Mouse (Mus musculus) heart, embryonic 11.5 days (tissue): Measurements from ENCODE around the gene Stim2. TPM values are rescaled to one million over a fixed set of nuclear protein-coding genes. Genes with fewer than 3 reads are reported as not detected.

ENCODE experiments used
- ATAC-seq: fragments of 200-750 bp; cut with Nextera tagmentation; replicated peaks from 2 replicates; pipeline ENCODE4 v1.8.0; 2017; ENCODE audit warnings: moderate library complexity; ENCODE audit not compliant: insufficient number of reproducible peaks, low FRiP score, low TSS enrichment
- H3K27ac ChIP-seq: fragments of 300-500 bp; sonication (generic); 2 replicates; pipeline ENCODE4 v1.5.1; 2014; ENCODE audit warnings: mild to moderate bottlenecking, low read depth, low read length
- H3K27me3 ChIP-seq: fragments of 300-500 bp; sonication (generic); 2 replicates; pipeline ENCODE4 v1.6.1; 2014; ENCODE audit warnings: mild to moderate bottlenecking, low read length, mixed read lengths; ENCODE audit not compliant: control insufficient read depth, insufficient read depth
- H3K36me3 ChIP-seq: fragments of 300-500 bp; sonication (generic); 2 replicates; pipeline ENCODE4 v1.6.1; 2014; ENCODE audit warnings: mild to moderate bottlenecking, low read length, moderate library complexity, mixed read lengths; ENCODE audit not compliant: control insufficient read depth, insufficient read depth
- H3K4me1 ChIP-seq: fragments of 300-500 bp; sonication (generic); 2 replicates; pipeline ENCODE4 v1.6.1; 2014; ENCODE audit warnings: low read length; ENCODE audit not compliant: control insufficient read depth, insufficient read depth
- H3K4me2 ChIP-seq: fragments of 300-500 bp; sonication (generic); 2 replicates; pipeline ENCODE4 v1.6.1; 2014; ENCODE audit warnings: mild to moderate bottlenecking, moderate library complexity
- H3K4me3 ChIP-seq: fragments of 300-500 bp; sonication (generic); 2 replicates; pipeline ENCODE4 v1.5.1; 2014; ENCODE audit warnings: low read depth, low read length
- H3K9ac ChIP-seq: fragments of 300-500 bp; sonication (generic); 2 replicates; pipeline ENCODE4 v1.6.1; 2014; ENCODE audit warnings: mild to moderate bottlenecking, low read depth, low read length, moderate library complexity
- H3K9me3 ChIP-seq: fragments of 300-500 bp; sonication (generic); replicated peaks from 2 replicates; pipeline ENCODE4 v1.6.1; 2016; ENCODE audit warnings: low read length; ENCODE audit not compliant: control insufficient read depth
- WGBS: fragments of 180-500 bp; shearing (Covaris S2); extraction: QIAGEN DNeasy Blood & Tissue Kit; methylation state at CpG from one replicate; pipeline ENCODE4 v1.1.7; 2014; ENCODE audit not compliant: insufficient replicate concordance; 5-methylcytosine and 5-hydroxymethylcytosine counted together
- polyA plus RNA-seq: library from polyadenylated mRNA; unstranded; fragments of >200 nt; fragmentation: Nextera tagmentation; extraction: Ambion mirVana; gene quantifications from 2 replicates; pipeline ENCODE4 v1.2.1, GENCODE M21; 2014

Gene Stim2
- polyA plus RNA-seq, 1 experiment from 2014 or later = 9.9 TPM

DNA sequence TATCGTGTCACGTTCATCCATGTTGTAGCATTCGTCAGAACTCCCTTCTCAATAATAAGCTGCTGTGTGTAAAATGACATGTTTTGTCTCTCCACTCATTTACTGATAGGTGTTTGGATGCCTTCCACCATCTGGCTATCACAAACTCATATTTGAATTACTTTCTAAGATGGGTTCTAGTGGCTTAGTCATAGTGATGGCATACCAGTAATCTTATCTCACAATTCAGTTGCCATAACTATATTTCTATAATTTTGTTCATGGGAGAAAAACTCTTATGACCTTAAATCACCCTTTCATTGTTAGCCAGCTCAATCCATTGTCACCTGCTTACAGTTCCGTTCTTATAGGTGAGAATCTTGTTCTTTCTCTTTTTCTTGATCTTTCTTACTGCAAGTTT lies 14.9 kb upstream of the Stim2 start:
- no peak overlapping the region for H3K4me3 ChIP-seq
- no peak overlapping the region for H3K4me2 ChIP-seq
- no peaks in the 10 kb centered on the region for H3K4me1 ChIP-seq
- 81% methylated on average over 4 of the region's 4 CpGs for WGBS
- H3K9me3 ChIP-seq = no peaks in the 10 kb centered on the region
- H3K27ac ChIP-seq = no peak overlapping the region
- no peaks in the 10 kb centered on the region for H3K36me3 ChIP-seq
- no peak overlapping the region for H3K9ac ChIP-seq
- no peaks in the 10 kb centered on the region for H3K27me3 ChIP-seq
- no peak for ATAC-seq

GRCm38 (mm10) chr5:53985632-53986031 lies 12.7 kb upstream of the Stim2 start:
- H3K9ac ChIP-seq = no peak overlapping the region
- H3K4me2 ChIP-seq = no peak overlapping the region
- H3K36me3 ChIP-seq = no peaks in the 10 kb centered on the region
- H3K27me3 ChIP-seq = no peaks in the 10 kb centered on the region
- no peak overlapping the region for H3K4me3 ChIP-seq
- no peak overlapping the region for H3K27ac ChIP-seq
- H3K4me1 ChIP-seq = no peaks in the 10 kb centered on the region
- H3K9me3 ChIP-seq = no peaks in the 10 kb centered on the region
- WGBS = 82% methylated on average over 3 of the region's 3 CpGs
- ATAC-seq = no peak

GRCm38 (mm10) chr5:53987496-53987895 lies 10.8 kb upstream of the Stim2 start:
- H3K9me3 ChIP-seq = no peaks in the 10 kb centered on the region
- no peaks in the 10 kb centered on the region for H3K27me3 ChIP-seq
- H3K4me2 ChIP-seq = no peak overlapping the region
- ATAC-seq = no peak
- H3K4me3 ChIP-seq = no peak overlapping the region
- H3K4me1 ChIP-seq = no peaks in the 10 kb centered on the region
- WGBS = 73% methylated on average over 1 of the region's 1 CpGs
- no peak overlapping the region for H3K9ac ChIP-seq
- H3K36me3 ChIP-seq = no peaks in the 10 kb centered on the region
- H3K27ac ChIP-seq = no peak overlapping the region

GRCm38 (mm10) chr5:53988053-53988452 lies 10.2 kb upstream of the Stim2 start:
- H3K4me3 ChIP-seq = no peak overlapping the region
- WGBS = 78% methylated on average over 1 of the region's 1 CpGs
- H3K27me3 ChIP-seq = no peaks in the 10 kb centered on the region
- ATAC-seq = no peak
- no peaks in the 10 kb centered on the region for H3K9me3 ChIP-seq
- H3K4me1 ChIP-seq = no peaks in the 10 kb centered on the region
- no peak overlapping the region for H3K4me2 ChIP-seq
- no peak overlapping the region for H3K9ac ChIP-seq
- no peaks in the 10 kb centered on the region for H3K36me3 ChIP-seq
- no peak overlapping the region for H3K27ac ChIP-seq

GRCm38 (mm10) chr5:53992616-53993015 lies 5.7 kb upstream of the Stim2 start:
- H3K9ac ChIP-seq = no peak overlapping the region
- no peak for ATAC-seq
- H3K27me3 ChIP-seq = no peaks in the 10 kb centered on the region
- H3K36me3 ChIP-seq = no peaks in the 10 kb centered on the region
- WGBS = 70% methylated on average over 7 of the region's 7 CpGs
- no peaks in the 10 kb centered on the region for H3K4me1 ChIP-seq
- H3K27ac ChIP-seq = no peak overlapping the region
- H3K4me3 ChIP-seq = no peak overlapping the region
- no peaks in the 10 kb centered on the region for H3K9me3 ChIP-seq
- H3K4me2 ChIP-seq = no peak overlapping the region

DNA sequence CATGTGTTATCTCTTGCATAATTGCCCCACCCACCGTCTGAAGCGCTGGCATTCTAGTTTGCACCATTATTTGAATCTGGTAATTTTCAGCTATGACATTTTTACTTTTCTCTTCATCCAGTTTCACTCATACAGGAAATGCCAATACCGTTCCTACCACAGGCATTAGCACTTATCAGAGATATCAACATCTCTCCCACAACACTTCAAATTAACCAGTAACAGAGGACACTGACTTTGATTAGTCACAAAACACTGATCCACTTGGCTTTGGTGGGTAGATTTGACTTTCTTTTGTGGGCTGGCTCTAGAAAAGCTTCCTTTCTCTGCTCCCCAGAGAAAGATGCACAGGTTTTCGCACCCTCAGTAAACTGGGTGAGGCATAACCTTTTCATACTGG lies 3.7 kb upstream of the Stim2 start:
- no peak overlapping the region for H3K4me3 ChIP-seq
- peak overlapping the region; percentile 91 for H3K4me2 ChIP-seq
- H3K27ac ChIP-seq = no peak overlapping the region
- H3K9ac ChIP-seq = no peak overlapping the region
- H3K9me3 ChIP-seq = no peaks in the 10 kb centered on the region
- H3K27me3 ChIP-seq = no peaks in the 10 kb centered on the region
- no peaks in the 10 kb centered on the region for H3K36me3 ChIP-seq
- peaks cover 1% of the 10 kb centered on the region for H3K4me1 ChIP-seq
- whole genome bisulfite sequencing = 54% methylated on average over 4 of the region's 4 CpGs
- no peak for ATAC-seq

- no peaks in the 10 kb centered on the region for H3K27me3 ChIP-seq
- under 1% methylated on average over 34 of the region's 34 CpGs for WGBS
- H3K9me3 ChIP-seq = no peaks in the 10 kb centered on the region
- peak overlapping the region; percentile 63 for H3K4me3 ChIP-seq
- H3K27ac ChIP-seq = no peak overlapping the region
- peaks cover 9% of the 10 kb centered on the region for H3K4me1 ChIP-seq
- peak; percentile 40 for ATAC-seq
- no peaks in the 10 kb centered on the region for H3K36me3 ChIP-seq
- peak overlapping the region; percentile 70 for H3K9ac ChIP-seq
- peak overlapping the region; percentile 91 for H3K4me2 ChIP-seq
These were observed 3.0 kb upstream of the Stim2 start for GRCm38 (mm10) chr5:53995316-53995715.

DNA sequence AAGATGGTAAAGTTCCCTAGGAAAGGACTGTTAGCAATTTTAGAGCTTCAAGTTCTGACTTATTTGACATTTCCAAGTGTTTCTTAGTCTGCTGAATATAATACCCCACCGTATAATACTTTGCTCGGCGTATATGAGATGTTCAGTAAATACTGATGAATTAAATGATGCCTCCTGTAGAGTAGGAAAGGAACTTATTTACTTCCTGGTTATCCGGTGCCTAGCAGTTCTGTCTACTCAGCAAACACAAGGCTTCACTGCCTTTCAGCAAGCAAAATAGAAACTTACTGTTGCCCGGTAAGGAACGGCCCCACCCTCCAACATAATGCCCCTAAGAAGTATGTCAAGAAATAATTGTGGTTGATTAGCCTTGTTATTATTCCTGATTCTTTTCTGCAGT lies 1.5 kb upstream of the Stim2 start:
- no peak for ATAC-seq
- 90% methylated on average over 6 of the region's 6 CpGs for WGBS
- H3K27me3 ChIP-seq = no peaks in the 10 kb centered on the region
- no peak overlapping the region for H3K27ac ChIP-seq
- no peak overlapping the region for H3K4me3 ChIP-seq
- no peak overlapping the region for H3K4me2 ChIP-seq
- no peak overlapping the region for H3K9ac ChIP-seq
- no peaks in the 10 kb centered on the region for H3K36me3 ChIP-seq
- no peaks in the 10 kb centered on the region for H3K9me3 ChIP-seq
- peaks cover 9% of the 10 kb centered on the region for H3K4me1 ChIP-seq

GRCm38 (mm10) chr5:53998743-53999460 lies 603 bp downstream of the Stim2 start:
- no peaks in the 10 kb centered on the region for H3K27me3 ChIP-seq
- ATAC-seq = peak; percentile 57
- peak overlapping the region; percentile 92 for H3K27ac ChIP-seq
- H3K4me1 ChIP-seq = peaks cover 9% of the 10 kb centered on the region
- H3K4me3 ChIP-seq = peak overlapping the region; percentile 92
- peak overlapping the region; percentile 77 for H3K4me2 ChIP-seq
- H3K36me3 ChIP-seq = no peaks in the 10 kb centered on the region
- no peaks in the 10 kb centered on the region for H3K9me3 ChIP-seq
- H3K9ac ChIP-seq = peak overlapping the region; percentile 94
- WGBS = under 1% methylated on average over 67 of the region's 76 CpGs
